Mouse (Mus musculus): Measurements from ENCODE around the gene B4galt3. TPM values are rescaled to one million over a fixed set of nuclear protein-coding genes. Genes with fewer than 3 reads are reported as not detected.

The B4galt3 gene
- polyA plus RNA-seq, 1 experiment: 78.5 TPM

- 70% methylated on average over 11 of the region's 11 CpGs for WGBS
- no peak for TF ChIP-seq POLR2A (IDR thresholded peaks at IDR 0.05; ENCODE audit: low read depth, low read length)
- TF ChIP-seq CTCF (IDR thresholded peaks at IDR 0.05; ENCODE audit: extremely low read depth, insufficient read length, insufficient replicate concordance, low read depth, low read length): no peak
- H3K27me3 ChIP-seq (ENCODE audit: control insufficient read depth, insufficient read depth, low read length): no peaks in the 10 kb centered on the region
- peaks cover 54% of the 10 kb centered on the region for H3K36me3 ChIP-seq (ENCODE audit: control insufficient read depth, insufficient read depth, low read length)
- no peak overlapping the region for H3K4me3 ChIP-seq (ENCODE audit: low read depth, low read length)
- H3K27ac ChIP-seq (ENCODE audit: insufficient read depth, low read depth, low read length): no peak overlapping the region
- H3K4me1 ChIP-seq (ENCODE audit: control insufficient read depth, insufficient read depth, insufficient read length, low read length): peaks cover 7% of the 10 kb centered on the region
Observed at GRCm38 (mm10) chr1:171275144-171275734, 5.1 kb downstream of the B4galt3 start.

GRCm38 (mm10) chr1:171276110-171276748, 6.1 kb downstream of the B4galt3 start:
- peaks cover 9% of the 10 kb centered on the region for H3K4me1 ChIP-seq (ENCODE audit: control insufficient read depth, insufficient read depth, insufficient read length, low read length)
- H3K27ac ChIP-seq (ENCODE audit: insufficient read depth, low read depth, low read length): no peak overlapping the region
- peaks cover 54% of the 10 kb centered on the region for H3K36me3 ChIP-seq (ENCODE audit: control insufficient read depth, insufficient read depth, low read length)
- H3K27me3 ChIP-seq (ENCODE audit: control insufficient read depth, insufficient read depth, low read length): no peaks in the 10 kb centered on the region
- TF ChIP-seq POLR2A (IDR thresholded peaks at IDR 0.05; ENCODE audit: low read depth, low read length) (no peak), CTCF (IDR thresholded peaks at IDR 0.05; ENCODE audit: extremely low read depth, insufficient read length, insufficient replicate concordance, low read depth, low read length) (no peak)
- WGBS: 91% methylated on average over 14 of the region's 14 CpGs
- no peak overlapping the region for H3K4me3 ChIP-seq (ENCODE audit: low read depth, low read length)

GRCm38 (mm10) chr1:171277736-171278135, 7.6 kb downstream of the B4galt3 start:
- Histone ChIP-seq H3K27me3 (ENCODE audit: control insufficient read depth, insufficient read depth, low read length) (no peaks in the 10 kb centered on the region), H3K36me3 (ENCODE audit: control insufficient read depth, insufficient read depth, low read length) (peaks cover 50% of the 10 kb centered on the region), H3K4me1 (ENCODE audit: control insufficient read depth, insufficient read depth, insufficient read length, low read length) (peaks cover 3% of the 10 kb centered on the region; the same call in 1 of the 2 replicates), H3K27ac (ENCODE audit: insufficient read depth, low read depth, low read length) (no peak overlapping the region), H3K4me3 (ENCODE audit: low read depth, low read length) (no peak overlapping the region)
- WGBS: 83% methylated on average over 10 of the region's 10 CpGs
- TF ChIP-seq POLR2A (IDR thresholded peaks at IDR 0.05; ENCODE audit: low read depth, low read length) (no peak), CTCF (IDR thresholded peaks at IDR 0.05; ENCODE audit: extremely low read depth, insufficient read length, insufficient replicate concordance, low read depth, low read length) (no peak)

- TF ChIP-seq POLR2A (IDR thresholded peaks at IDR 0.05; ENCODE audit: low read depth, low read length) (no peak), CTCF (IDR thresholded peaks at IDR 0.05; ENCODE audit: extremely low read depth, insufficient read length, insufficient replicate concordance, low read depth, low read length) (no peak)
- no peak overlapping the region for H3K27ac ChIP-seq (ENCODE audit: insufficient read depth, low read depth, low read length)
- H3K27me3 ChIP-seq (ENCODE audit: control insufficient read depth, insufficient read depth, low read length): no peaks in the 10 kb centered on the region
- 96% methylated on average over 8 of the region's 8 CpGs for WGBS
- H3K4me3 ChIP-seq (ENCODE audit: low read depth, low read length): no peak overlapping the region
- H3K4me1 ChIP-seq (ENCODE audit: control insufficient read depth, insufficient read depth, insufficient read length, low read length): peaks cover 3% of the 10 kb centered on the region; the same call in 1 of the 2 replicates
- peaks cover 46% of the 10 kb centered on the region for H3K36me3 ChIP-seq (ENCODE audit: control insufficient read depth, insufficient read depth, low read length)
Observed at GRCm38 (mm10) chr1:171278436-171278835, 8.3 kb downstream of the B4galt3 start.

GRCm38 (mm10) chr1:171279012-171279705, 9.0 kb downstream of the B4galt3 start:
- Histone ChIP-seq H3K4me3 (ENCODE audit: low read depth, low read length) (no peak overlapping the region), H3K4me1 (ENCODE audit: control insufficient read depth, insufficient read depth, insufficient read length, low read length) (peaks cover 3% of the 10 kb centered on the region; the same call in 1 of the 2 replicates), H3K27ac (ENCODE audit: insufficient read depth, low read depth, low read length) (no peak overlapping the region), H3K36me3 (ENCODE audit: control insufficient read depth, insufficient read depth, low read length) (peaks cover 40% of the 10 kb centered on the region), H3K27me3 (ENCODE audit: control insufficient read depth, insufficient read depth, low read length) (no peaks in the 10 kb centered on the region)
- 89% methylated on average over 14 of the region's 14 CpGs for WGBS
- TF ChIP-seq CTCF (IDR thresholded peaks at IDR 0.05; ENCODE audit: extremely low read depth, insufficient read length, insufficient replicate concordance, low read depth, low read length) (no peak), POLR2A (IDR thresholded peaks at IDR 0.05; ENCODE audit: low read depth, low read length) (no peak)

- Histone ChIP-seq H3K27ac (ENCODE audit: insufficient read depth, low read depth, low read length) (no peak overlapping the region), H3K4me1 (ENCODE audit: control insufficient read depth, insufficient read depth, insufficient read length, low read length) (peaks cover 3% of the 10 kb centered on the region; the same call in 1 of the 2 replicates), H3K36me3 (ENCODE audit: control insufficient read depth, insufficient read depth, low read length) (peaks cover 40% of the 10 kb centered on the region), H3K27me3 (ENCODE audit: control insufficient read depth, insufficient read depth, low read length) (no peaks in the 10 kb centered on the region), H3K4me3 (ENCODE audit: low read depth, low read length) (peak overlapping the region; percentile 72)
- no peak for TF ChIP-seq POLR2A (IDR thresholded peaks at IDR 0.05; ENCODE audit: low read depth, low read length)
- WGBS: 90% methylated on average over 5 of the region's 5 CpGs
Observed at GRCm38 (mm10) chr1:171279721-171280120, 9.6 kb downstream of the B4galt3 start.
